Comparison of ENCODE assay signal across 10 mouse cellular contexts in the genomic region with DNA sequence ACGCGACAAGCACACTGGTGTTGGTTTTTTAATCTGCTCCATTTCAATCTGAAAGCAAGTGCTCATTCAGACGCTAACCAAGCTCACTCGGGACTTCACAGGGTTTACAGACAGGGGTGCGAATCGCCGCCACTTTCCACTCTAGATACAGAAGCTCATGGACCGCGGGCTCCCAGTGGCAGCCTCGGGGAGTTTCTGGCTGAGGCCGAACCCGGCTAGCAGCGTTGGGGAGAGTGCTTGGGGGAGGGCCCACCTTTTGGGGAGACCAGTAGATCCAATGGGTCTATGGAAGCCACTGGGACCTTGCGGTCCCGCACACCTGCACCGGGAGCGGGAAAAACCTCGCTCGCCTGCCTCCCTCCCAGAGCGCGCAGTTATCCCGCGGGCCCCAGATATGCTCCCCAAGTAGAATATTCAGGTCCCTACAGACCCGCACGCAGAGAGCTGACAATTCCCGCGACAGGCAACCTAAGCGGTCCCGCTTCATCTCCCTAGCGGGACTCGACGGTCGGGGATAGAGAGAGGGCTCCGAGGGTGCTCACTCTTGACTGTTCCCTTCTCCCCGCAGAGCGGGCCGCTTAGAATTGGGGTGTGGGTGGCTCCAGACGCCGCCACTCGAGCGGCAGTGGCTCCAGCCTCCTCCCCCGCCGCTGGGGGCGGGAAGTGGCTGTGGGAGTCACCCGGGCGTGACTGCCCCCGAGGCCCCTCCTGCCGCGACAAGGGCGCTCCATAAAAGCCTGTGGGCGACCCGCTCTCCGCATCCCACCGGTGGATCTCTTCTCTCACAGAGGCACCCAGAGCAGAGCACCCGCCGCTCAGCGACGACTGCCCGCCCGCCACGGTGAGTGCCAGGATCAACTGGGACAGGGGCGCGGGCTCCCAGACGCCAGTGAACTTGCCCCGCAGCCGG. TPM values are rescaled to one million over a fixed set of nuclear protein-coding genes. Genes with fewer than 3 reads are reported as not detected.
DNase-seq lines count a peak whose midpoint lies in the region; ATAC-seq and TF ChIP-seq lines count a peak whose summit lies in the region.
"Had no signal": no experiment of that assay in that cellular context is flagged by ENCODE, and none has a peak within 500 bp of the region (broad histone marks: within the 10 kb centered on the region; RNA-seq: fewer than 3 reads in every experiment).

A gene (plus strand): TSS at position 750 of the 910 bp plus-strand sequence.

- H3K4me2 ChIP-seq in forebrain, embryonic 11.5 days (ENCODE audit: low read depth, low read length, severe bottlenecking): peak within 1 kb of the TSS; percentile 64
- peak within 1 kb of the TSS; percentile 76 for H3K4me2 ChIP-seq in hindbrain, embryonic 15.5 days
- peak within 1 kb of the TSS; percentile 80 for H3K4me2 ChIP-seq in stomach, embryonic 14.5 days (replicated peaks; ENCODE audit: low read depth, low read length)

- peak within 1 kb of the TSS; percentile 36 for H3K4me3 ChIP-seq in forebrain, embryonic 11.5 days (ENCODE audit: low read depth, low read length)
- peak within 1 kb of the TSS; percentile 41 for H3K4me3 ChIP-seq in hindbrain, embryonic 15.5 days
- H3K4me3 ChIP-seq in left cerebral cortex, adult 2 months: peak within 1 kb of the TSS; percentile 41
- peak within 1 kb of the TSS; percentile 36 for H3K4me3 ChIP-seq in stomach, embryonic 14.5 days (ENCODE audit: low read depth, low read length)

- H3K9ac ChIP-seq in forebrain, embryonic 11.5 days (ENCODE audit: low read length): peak within 1 kb of the TSS; percentile 37
- H3K9ac ChIP-seq in hindbrain, embryonic 15.5 days: peak within 1 kb of the TSS; percentile 24
- H3K9ac ChIP-seq in stomach, embryonic 14.5 days (replicated peaks; ENCODE audit: low read depth, low read length): no peak within 1 kb of the TSS

- peaks cover 36% of the 10 kb centered on the region for H3K27me3 ChIP-seq in forebrain, embryonic 11.5 days (ENCODE audit: control insufficient read depth, insufficient read depth, low read length)
- peaks cover 24% of the 10 kb centered on the region for H3K27me3 ChIP-seq in hindbrain, embryonic 15.5 days
- peaks cover 40% of the 10 kb centered on the region for H3K27me3 ChIP-seq in stomach, embryonic 14.5 days (ENCODE audit: control insufficient read depth, insufficient read depth, low read length)

- H3K9me3 ChIP-seq in forebrain, embryonic 11.5 days (ENCODE audit: control insufficient read depth, low read length): no peaks in the 10 kb centered on the region
- H3K9me3 ChIP-seq in hindbrain, embryonic 15.5 days: no peaks in the 10 kb centered on the region
- H3K9me3 ChIP-seq in stomach, embryonic 14.5 days (ENCODE audit: control insufficient read depth, low read depth, low read length): no peaks in the 10 kb centered on the region

- no peak; the same call in 1 of the 2 replicates for TF ChIP-seq CTCF in left cerebral cortex, adult 2 months (IDR thresholded peaks at IDR 0.05)

- intact Hi-C loops in left cerebral cortex, adult 2 months (cut with DNase I): no loop called here

- under 1% methylated on average over 64 of the region's 66 CpGs for WGBS in forebrain, embryonic 11.5 days
- under 1% methylated on average over 66 of the region's 66 CpGs for WGBS in hindbrain, embryonic 15.5 days
- 1% methylated on average over 59 of the region's 66 CpGs for WGBS in stomach, embryonic 14.5 days

- H3K4me1 ChIP-seq in forebrain, embryonic 11.5 days (replicated peaks; ENCODE audit: control insufficient read depth, insufficient read depth, low read length): peaks cover 5% of the 10 kb centered on the region; the same call in 1 of the 2 replicates
- peaks cover 16% of the 10 kb centered on the region for H3K4me1 ChIP-seq in hindbrain, embryonic 15.5 days (replicated peaks)
- no peaks in the 10 kb centered on the region for H3K4me1 ChIP-seq in stomach, embryonic 14.5 days (ENCODE audit: control insufficient read depth, insufficient read depth, low read length)

- H3K27ac ChIP-seq in forebrain, embryonic 11.5 days (ENCODE audit: low read depth, low read length): no peak within 1 kb of the TSS
- 0 out of 2 replicates have a peak within 1 kb of the TSS, but pooled peaks have one; percentile 42 for H3K27ac ChIP-seq in hindbrain, embryonic 15.5 days (replicated peaks)
- no peak within 1 kb of the TSS for H3K27ac ChIP-seq in left cerebral cortex, adult 2 months
- H3K27ac ChIP-seq in stomach, embryonic 14.5 days (ENCODE audit: low read length): no peak within 1 kb of the TSS

- H3K36me3 ChIP-seq in forebrain, embryonic 11.5 days (ENCODE audit: control insufficient read depth, insufficient read depth, low read length): no peaks in the 10 kb centered on the region
- H3K36me3 ChIP-seq in hindbrain, embryonic 15.5 days: no peaks in the 10 kb centered on the region
- no peaks in the 10 kb centered on the region for H3K36me3 ChIP-seq in stomach, embryonic 14.5 days (ENCODE audit: control insufficient read depth, insufficient read depth, low read length)

- peak; percentile 62 for ATAC-seq in frontal cortex, adult (ENCODE audit: low TSS enrichment)
- 0 out of 2 replicates have a peak, but pooled peaks have one; percentile 33 for ATAC-seq in forebrain, embryonic 11.5 days (replicated peaks; ENCODE audit: low FRiP score)
- peak; percentile 66; the same call in 1 of the 2 replicates for ATAC-seq in hindbrain, embryonic 15.5 days (ENCODE audit: low FRiP score, low read depth)
- ATAC-seq in megakaryocyte, adult 5-6 weeks (ENCODE audit: poor library complexity, severe bottlenecking): peak; percentile 40
- no peak for ATAC-seq in stomach, embryonic 14.5 days (ENCODE audit: insufficient number of reproducible peaks, insufficient read depth, low FRiP score, low read depth)

- no peak for DNase-seq in frontal cortex, postnatal 10 days (ENCODE audit: low spot score in 2 of 2)
- peak; percentile 36 for DNase-seq in adrenal gland, adult 8-10 months
- peak; percentile 68 for DNase-seq in forebrain, embryonic 11.5 days (ENCODE audit: low spot score)
- DNase-seq in left cerebral cortex, adult 2 months (ENCODE audit: extremely low spot score in 1 of 2, low spot score in 2 of 2): peak; percentile 22 to 36

RNA-seq across cellular contexts. Expression of the gene that starts here (rescaled TPM):
- total RNA-seq in adrenal gland, adult 8-10 months (2022): 1,000 to 10,000 TPM in 1 of 4 experiments, 100 to 1,000 TPM in 3; 630 to 1,061 (median 752) TPM
- 3.6 and 7.1 TPM in 2 replicates for polyA plus RNA-seq in forebrain, embryonic 11.5 days (2014; fragmentation: Nextera tagmentation; extraction: Ambion mirVana)
- 169 and 174 TPM in 2 replicates for polyA plus RNA-seq in hindbrain, embryonic 15.5 days (2015; fragmentation: Nextera tagmentation; extraction: Ambion mirVana)
- 100 to 1,000 TPM; 185 to 190 TPM for total RNA-seq in left cerebral cortex, adult 2 months (2021)
- total RNA-seq in megakaryocyte, adult 5-6 weeks (2015): not detected in 2 replicates
- total RNA-seq in megakaryocyte, adult 5-6 weeks (2017): not detected in 2 replicates
- polyA plus RNA-seq in stomach, embryonic 14.5 days (2014; fragmentation: Nextera tagmentation; extraction: Ambion mirVana): 4.7 and 5.0 TPM in 2 replicates
- total RNA-seq: gastrocnemius, postnatal 36 days had no signal
- polyA plus RNA-seq: C2C12 had no signal

Comparison
In these comparisons a context has a peak if more than half of its experiments do, and no peak if none do; other contexts are left out.
1. RNA of the gene that starts here (total RNA-seq): 630 to 1,061 TPM in adrenal gland, adult 8-10 months and 185 to 190 TPM in left cerebral cortex, adult 2 months; not detected in megakaryocyte, adult 5-6 weeks; every median in the first group is over 100 times any median in the second.
2. RNA of the gene that starts here (polyA plus RNA-seq): 169 to 174 TPM in hindbrain, embryonic 15.5 days; 4.7 to 5.0 TPM in stomach, embryonic 14.5 days and 3.6 to 7.1 TPM in forebrain, embryonic 11.5 days; every median in the first group is over 10 times any median in the second.
3. Peak in ATAC-seq in megakaryocyte, adult 5-6 weeks; RNA of the gene not detected or under 1 TPM.
4. DNase-seq: peak in adrenal gland, adult 8-10 months (single experiment), forebrain, embryonic 11.5 days (single experiment) and left cerebral cortex, adult 2 months (2 of 2); none in frontal cortex, postnatal 10 days (0 of 2).
5. Peak in every context shown above with its lines, with median percentiles within 50 percentile points of each other: H3K4me2 ChIP-seq and H3K4me3 ChIP-seq.